Mouse (Mus musculus) heart, postnatal 0 days (tissue): Measurements from ENCODE around the gene Chpt1.

Experiments
- CTCF ChIP-seq: IDR thresholded peaks from 2 replicates; pipeline ENCODE4 v1.5.1; 2016; ENCODE audit warnings: antibody characterized with exemption, control low read depth, low read depth
- EP300 ChIP-seq: IDR thresholded peaks from 2 replicates; pipeline ENCODE4 v1.6.1; 2016; ENCODE audit warnings: antibody characterized with exemption, low read depth

DNA sequence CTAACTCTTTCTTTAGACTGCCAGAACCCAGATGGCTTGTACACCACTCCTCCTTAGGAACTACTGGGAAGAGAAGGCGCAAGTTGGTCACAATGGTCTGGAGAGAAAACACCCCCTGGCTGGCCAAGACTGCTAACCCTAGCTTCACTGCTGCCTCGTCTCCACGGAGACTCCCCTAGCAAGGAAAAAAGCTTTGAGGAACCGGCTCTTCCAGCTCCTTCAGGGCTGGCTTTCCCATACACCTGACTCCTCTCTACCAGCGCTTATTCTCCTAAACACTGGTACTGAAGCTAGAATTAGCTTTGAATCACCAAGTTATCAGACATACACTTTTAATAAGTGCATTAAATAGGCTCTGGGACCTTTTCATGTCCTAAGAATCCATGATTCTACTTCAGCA lies 3.9 kb downstream of the Chpt1 start:
- no peak for TF ChIP-seq CTCF
- no peak for TF ChIP-seq EP300
